Mouse (Mus musculus) heart, postnatal 0 days (tissue): ENCODE results near the gene Thoc7.
"Not testable (repeated sequence)": the region's sequence is repeated elsewhere in the genome, so short reads cannot be mapped to it uniquely, and the experiment has no call there.

ENCODE experiments used
- CTCF ChIP-seq: IDR thresholded peaks from 2 replicates; pipeline ENCODE4 v1.5.1; 2016; ENCODE audit warnings: antibody characterized with exemption, control low read depth, low read depth
- EP300 ChIP-seq: IDR thresholded peaks from 2 replicates; pipeline ENCODE4 v1.6.1; 2016; ENCODE audit warnings: antibody characterized with exemption, low read depth

GRCm38 (mm10) chr14:13952151-13952550 is 9.5 kb downstream of the Thoc7 start:
- TF ChIP-seq CTCF, EP300: not testable (repeated sequence)
